Mouse (Mus musculus): ENCODE data around the gene Tmem120b. TPM values are rescaled to one million over a fixed set of nuclear protein-coding genes. Genes with fewer than 3 reads are reported as not detected.

The Tmem120b gene
- polyA plus RNA-seq, 1 experiment from 2014 or later: 14.9 TPM

DNA sequence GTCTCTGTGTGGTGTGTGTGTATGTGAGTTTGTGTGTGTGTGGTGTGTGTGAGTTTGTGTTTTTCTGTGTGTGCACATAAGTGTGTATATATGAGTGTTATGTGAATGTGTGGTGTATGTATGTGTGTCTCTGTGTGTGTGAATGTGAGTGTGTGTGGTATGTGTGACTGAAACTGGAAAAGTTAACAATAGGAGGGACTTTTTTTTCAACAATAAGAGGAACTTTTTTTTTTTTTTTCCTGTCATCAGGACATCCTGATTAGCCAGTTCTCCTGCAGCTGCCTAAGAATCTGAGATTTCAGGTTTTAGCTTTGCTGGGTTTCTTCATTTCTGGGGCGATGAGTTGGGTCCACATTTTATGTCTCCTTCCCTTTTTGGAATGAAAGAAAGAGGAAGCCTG lies 11.4 kb downstream of the Tmem120b start:
- H3K4me1 ChIP-seq (ENCODE audit: control insufficient read depth, insufficient read depth, low read length): peaks cover 17% of the 10 kb centered on the region
- H3K27ac ChIP-seq (ENCODE audit: low read length): peak overlapping the region; percentile 82
- H3K4me2 ChIP-seq (ENCODE audit: low read depth, low read length): peak overlapping the region; percentile 39; the same call in 1 of the 2 replicates
- H3K4me3 ChIP-seq (ENCODE audit: low read length): no peak overlapping the region
- ATAC-seq (replicated peaks; ENCODE audit: extremely low read depth, insufficient read depth, low FRiP score): no peak
- WGBS: 66% methylated on average over 1 of the region's 1 CpGs
- no peak overlapping the region for H3K9ac ChIP-seq (ENCODE audit: low read length)
- H3K9me3 ChIP-seq (replicated peaks; ENCODE audit: control insufficient read depth, low read length): peaks cover 3% of the 10 kb centered on the region; the same call in 1 of the 2 replicates
- H3K27me3 ChIP-seq (ENCODE audit: control insufficient read depth, insufficient read depth, low read length): no peaks in the 10 kb centered on the region
- no peaks in the 10 kb centered on the region for H3K36me3 ChIP-seq (ENCODE audit: control insufficient read depth, insufficient read depth)

DNA sequence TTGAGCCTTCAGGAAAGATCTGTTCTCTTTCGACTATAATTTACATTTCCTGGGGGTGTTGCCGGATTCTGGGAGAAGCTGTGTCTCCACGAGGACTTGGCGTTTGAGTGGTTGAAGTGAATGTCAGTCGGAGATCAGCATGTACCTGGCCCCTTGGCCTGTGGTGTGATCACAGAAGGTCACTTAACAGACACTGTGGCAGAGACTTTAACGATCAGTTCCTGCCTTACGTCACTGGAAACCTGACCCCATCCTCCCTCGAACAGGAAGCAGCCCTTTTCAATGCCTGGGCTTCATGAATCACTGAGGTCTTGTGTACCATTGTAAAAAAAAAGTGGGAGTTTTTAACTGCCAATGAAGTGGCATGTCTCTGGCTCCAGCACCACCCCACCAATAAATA lies 11.8 kb downstream of the Tmem120b start:
- Histone ChIP-seq H3K9me3 (replicated peaks; ENCODE audit: control insufficient read depth, low read length) (peaks cover 3% of the 10 kb centered on the region; the same call in 1 of the 2 replicates), H3K4me3 (ENCODE audit: low read length) (no peak overlapping the region), H3K36me3 (ENCODE audit: control insufficient read depth, insufficient read depth) (no peaks in the 10 kb centered on the region), H3K4me2 (ENCODE audit: low read depth, low read length) (peak overlapping the region; percentile 39; the same call in 1 of the 2 replicates), H3K9ac (ENCODE audit: low read length) (no peak overlapping the region), H3K27me3 (ENCODE audit: control insufficient read depth, insufficient read depth, low read length) (no peaks in the 10 kb centered on the region), H3K4me1 (ENCODE audit: control insufficient read depth, insufficient read depth, low read length) (peaks cover 15% of the 10 kb centered on the region), H3K27ac (ENCODE audit: low read length) (peak overlapping the region; percentile 82)
- ATAC-seq (replicated peaks; ENCODE audit: extremely low read depth, insufficient read depth, low FRiP score): no peak
- 56% methylated on average over 8 of the region's 8 CpGs for WGBS

DNA sequence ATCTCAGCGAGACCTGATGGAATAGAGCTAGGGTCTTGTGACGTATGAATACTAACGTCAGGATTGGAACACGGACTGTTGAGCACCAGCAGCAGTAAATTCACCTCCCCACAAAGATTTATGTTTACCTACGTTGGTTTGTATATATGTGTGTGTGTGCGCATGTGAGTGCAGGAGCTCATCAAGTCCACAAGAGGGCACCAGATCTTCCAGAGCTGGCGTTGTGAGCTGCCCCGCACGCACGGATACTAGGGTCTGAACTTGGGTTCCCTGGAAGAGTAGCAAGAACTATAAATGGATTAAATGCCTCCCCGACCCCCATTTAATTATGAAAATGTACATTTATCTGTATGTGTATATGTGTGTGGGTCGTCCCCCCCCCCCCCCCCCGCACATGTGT lies 12.3 kb downstream of the Tmem120b start:
- ATAC-seq (replicated peaks; ENCODE audit: extremely low read depth, insufficient read depth, low FRiP score): no peak
- Histone ChIP-seq H3K36me3 (ENCODE audit: control insufficient read depth, insufficient read depth) (no peaks in the 10 kb centered on the region), H3K9ac (ENCODE audit: low read length) (no peak overlapping the region), H3K4me3 (ENCODE audit: low read length) (no peak overlapping the region), H3K4me2 (ENCODE audit: low read depth, low read length) (no peak overlapping the region), H3K4me1 (ENCODE audit: control insufficient read depth, insufficient read depth, low read length) (peaks cover 12% of the 10 kb centered on the region), H3K9me3 (replicated peaks; ENCODE audit: control insufficient read depth, low read length) (peaks cover 3% of the 10 kb centered on the region; the same call in 1 of the 2 replicates), H3K27me3 (ENCODE audit: control insufficient read depth, insufficient read depth, low read length) (no peaks in the 10 kb centered on the region), H3K27ac (ENCODE audit: low read length) (no peak overlapping the region)
- WGBS: 95% methylated on average over 12 of the region's 13 CpGs

DNA sequence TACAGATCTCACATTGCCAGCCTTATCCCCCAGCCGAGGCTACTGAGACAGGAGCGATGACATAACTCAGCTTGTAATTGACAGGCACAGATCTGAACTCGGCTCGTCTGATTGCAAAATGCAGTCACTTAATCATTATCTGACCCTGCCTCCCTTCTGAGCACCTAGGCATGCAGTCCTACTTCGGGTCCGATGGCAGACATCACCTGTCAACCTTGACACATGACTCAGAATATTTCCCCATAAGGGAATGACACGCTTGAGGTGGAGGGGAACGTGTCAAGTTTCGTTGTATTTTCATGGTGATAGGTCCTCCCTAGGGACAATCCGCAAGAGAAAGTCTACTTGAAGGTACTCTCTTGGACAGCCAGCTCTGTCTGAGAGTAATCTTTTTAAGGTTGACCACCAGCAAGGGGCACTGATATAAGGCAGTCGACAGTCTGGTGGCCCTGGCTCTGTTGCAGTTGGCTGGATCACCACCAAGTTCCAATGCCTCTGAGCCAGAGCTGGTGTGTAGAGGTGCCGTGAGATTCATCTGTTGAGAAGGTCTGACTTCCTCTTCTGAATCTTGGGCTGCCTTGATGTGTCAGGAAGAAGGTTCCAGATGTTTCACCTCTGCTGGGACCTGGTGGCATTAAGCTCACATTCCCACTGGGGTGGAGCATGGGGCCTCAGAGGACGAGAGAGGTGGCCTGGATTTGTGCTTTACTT lies 15.3 kb downstream of the Tmem120b start:
- Histone ChIP-seq H3K4me3 (ENCODE audit: low read length) (no peak overlapping the region), H3K9me3 (replicated peaks; ENCODE audit: control insufficient read depth, low read length) (peaks cover 3% of the 10 kb centered on the region; the same call in 1 of the 2 replicates), H3K27ac (ENCODE audit: low read length) (no peak overlapping the region), H3K4me2 (ENCODE audit: low read depth, low read length) (no peak overlapping the region), H3K4me1 (ENCODE audit: control insufficient read depth, insufficient read depth, low read length) (peaks cover 4% of the 10 kb centered on the region), H3K9ac (ENCODE audit: low read length) (no peak overlapping the region), H3K36me3 (ENCODE audit: control insufficient read depth, insufficient read depth) (no peaks in the 10 kb centered on the region), H3K27me3 (ENCODE audit: control insufficient read depth, insufficient read depth, low read length) (no peaks in the 10 kb centered on the region)
- ATAC-seq (replicated peaks; ENCODE audit: extremely low read depth, insufficient read depth, low FRiP score): no peak
- WGBS: 46% methylated on average over 13 of the region's 13 CpGs

DNA sequence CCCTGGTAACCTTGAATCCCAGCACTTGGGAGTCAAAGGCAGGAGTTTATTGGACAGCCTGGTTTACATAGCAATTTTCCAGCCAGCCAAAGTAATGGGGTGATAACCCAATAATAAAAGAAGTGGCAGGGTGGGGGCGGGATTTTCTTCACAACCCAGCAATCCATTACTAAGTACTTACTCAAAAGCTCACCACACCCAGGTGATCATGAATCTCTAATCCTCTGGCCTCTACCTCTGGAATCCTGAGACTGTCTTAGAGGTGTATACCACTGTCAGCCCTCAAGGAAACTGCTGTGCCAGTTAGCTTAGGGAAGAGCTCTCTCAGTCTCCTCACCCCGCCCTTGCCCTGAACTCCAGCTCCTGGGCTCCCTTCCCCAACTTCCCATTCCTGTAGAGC lies 18.3 kb downstream of the Tmem120b start:
- Histone ChIP-seq H3K4me3 (ENCODE audit: low read length) (no peak overlapping the region), H3K27ac (ENCODE audit: low read length) (no peak overlapping the region), H3K9me3 (replicated peaks; ENCODE audit: control insufficient read depth, low read length) (0 out of 2 replicates have a peak, but pooled peaks cover 2% of the 10 kb centered on the region), H3K4me1 (ENCODE audit: control insufficient read depth, insufficient read depth, low read length) (peaks cover 4% of the 10 kb centered on the region), H3K4me2 (ENCODE audit: low read depth, low read length) (no peak overlapping the region), H3K9ac (ENCODE audit: low read length) (no peak overlapping the region), H3K27me3 (ENCODE audit: control insufficient read depth, insufficient read depth, low read length) (no peaks in the 10 kb centered on the region), H3K36me3 (ENCODE audit: control insufficient read depth, insufficient read depth) (no peaks in the 10 kb centered on the region)
- 79% methylated on average over 2 of the region's 2 CpGs for WGBS
- ATAC-seq (replicated peaks; ENCODE audit: extremely low read depth, insufficient read depth, low FRiP score): no peak; the same call in 1 of the 2 replicates

DNA sequence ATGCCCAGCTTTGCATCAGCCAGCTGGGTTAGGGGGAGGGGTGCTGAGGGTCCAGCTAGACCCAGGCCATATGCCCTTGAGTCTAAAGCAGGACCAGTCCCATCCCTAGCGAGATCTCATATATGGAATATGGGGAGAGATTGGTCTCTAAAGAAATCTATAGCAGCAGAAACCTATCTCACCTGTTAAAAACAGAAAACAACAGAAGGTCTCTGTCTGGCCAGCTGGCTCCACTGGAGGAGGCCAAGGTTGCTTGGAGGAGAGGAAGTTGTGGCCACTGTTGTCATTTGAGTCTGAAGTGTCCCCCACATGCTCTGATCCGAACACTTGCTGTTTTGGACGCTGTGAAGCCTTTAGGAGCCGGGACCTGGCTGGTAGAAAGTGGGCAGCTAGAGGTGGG lies 20.6 kb downstream of the Tmem120b start:
- H3K9ac ChIP-seq (ENCODE audit: low read length): no peak overlapping the region

DNA sequence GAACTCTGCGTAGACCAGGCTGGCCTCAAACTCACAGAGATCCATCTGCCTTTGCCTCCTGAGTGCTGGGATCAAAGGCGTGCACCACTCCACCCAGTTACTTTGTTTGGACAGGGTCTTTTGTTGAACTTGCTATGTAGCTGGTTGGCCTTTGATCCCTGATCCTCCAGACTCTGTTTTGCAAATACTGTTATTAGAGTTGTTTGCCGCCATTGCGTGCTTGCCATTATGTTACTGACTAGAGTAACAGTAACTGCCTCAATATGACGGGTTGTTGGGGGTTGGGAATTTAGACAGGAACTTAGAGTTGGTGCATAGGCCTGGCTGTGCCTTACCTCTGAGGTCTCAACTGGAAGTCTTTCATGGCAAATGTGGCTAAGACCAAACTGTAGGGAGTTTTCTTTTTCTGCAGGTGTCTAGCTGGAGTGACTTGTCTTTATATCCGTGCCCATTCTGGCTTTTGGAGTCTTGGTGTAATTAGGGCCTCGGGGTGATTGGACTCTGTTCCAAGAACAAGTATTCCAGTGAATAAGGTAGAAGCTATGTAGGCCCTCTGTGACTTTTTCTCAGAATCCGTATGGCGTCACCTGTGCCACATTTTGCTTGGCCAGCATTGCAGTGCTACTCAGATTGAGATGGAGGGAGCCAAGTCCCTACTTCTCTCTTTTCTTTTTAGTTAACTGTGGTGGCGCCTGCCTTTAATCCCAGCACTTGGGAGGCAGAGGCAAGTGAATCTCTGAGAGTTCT lies 22.5 kb downstream of the Tmem120b start:
- 0 out of 2 replicates have a peak, but pooled peaks cover 2% of the 10 kb centered on the region for H3K9me3 ChIP-seq (replicated peaks; ENCODE audit: control insufficient read depth, low read length)
- peaks cover 3% of the 10 kb centered on the region for H3K4me1 ChIP-seq (ENCODE audit: control insufficient read depth, insufficient read depth, low read length)
- ATAC-seq (replicated peaks; ENCODE audit: extremely low read depth, insufficient read depth, low FRiP score): no peak
- no peak overlapping the region for H3K4me2 ChIP-seq (ENCODE audit: low read depth, low read length)
- no peak overlapping the region for H3K9ac ChIP-seq (ENCODE audit: low read length)
- WGBS: 87% methylated on average over 10 of the region's 10 CpGs
- no peak overlapping the region for H3K4me3 ChIP-seq (ENCODE audit: low read length)
- no peaks in the 10 kb centered on the region for H3K36me3 ChIP-seq (ENCODE audit: control insufficient read depth, insufficient read depth)
- no peaks in the 10 kb centered on the region for H3K27me3 ChIP-seq (ENCODE audit: control insufficient read depth, insufficient read depth, low read length)
- no peak overlapping the region for H3K27ac ChIP-seq (ENCODE audit: low read length)

More for the DNA sequence above, 20.6 kb downstream of the Tmem120b start:
- Histone ChIP-seq H3K4me2 (ENCODE audit: low read depth, low read length) (no peak overlapping the region), H3K4me1 (ENCODE audit: control insufficient read depth, insufficient read depth, low read length) (peaks cover 4% of the 10 kb centered on the region), H3K9me3 (replicated peaks; ENCODE audit: control insufficient read depth, low read length) (0 out of 2 replicates have a peak, but pooled peaks cover 2% of the 10 kb centered on the region), H3K27ac (ENCODE audit: low read length) (no peak overlapping the region), H3K27me3 (ENCODE audit: control insufficient read depth, insufficient read depth, low read length) (no peaks in the 10 kb centered on the region), H3K4me3 (ENCODE audit: low read length) (no peak overlapping the region), H3K36me3 (ENCODE audit: control insufficient read depth, insufficient read depth) (no peaks in the 10 kb centered on the region)
- no peak for ATAC-seq (replicated peaks; ENCODE audit: extremely low read depth, insufficient read depth, low FRiP score)
- WGBS: 95% methylated on average over 4 of the region's 4 CpGs

DNA sequence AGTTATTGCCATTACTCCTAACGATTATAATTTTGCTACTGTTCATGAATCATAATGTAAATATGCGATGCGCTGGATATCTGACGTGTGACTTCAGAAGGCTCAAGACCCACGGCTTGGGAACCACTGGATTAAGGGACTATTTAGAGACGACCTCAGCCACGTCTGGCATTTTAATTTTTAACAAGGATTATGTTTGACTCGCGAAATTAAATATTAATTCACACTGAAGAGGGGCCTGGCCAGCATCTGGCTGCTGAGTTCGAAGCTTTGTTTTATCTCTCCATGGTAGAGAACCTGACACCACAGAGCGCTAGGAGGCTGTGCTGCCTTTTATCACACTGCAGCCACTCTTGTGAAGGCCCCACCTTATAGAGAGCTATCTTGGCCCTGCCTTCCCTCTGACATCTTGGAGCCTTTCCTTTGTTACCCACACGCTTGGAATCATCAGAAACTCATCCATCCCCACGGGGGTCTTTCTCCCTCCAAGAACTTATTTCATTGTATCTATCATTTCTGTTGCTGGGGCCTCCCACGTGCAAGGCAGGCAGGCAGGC lies 24.9 kb downstream of the Tmem120b start:
- 70% methylated on average over 14 of the region's 14 CpGs for WGBS

More for the DNA sequence above, 24.9 kb downstream of the Tmem120b start:
- no peak overlapping the region for H3K4me3 ChIP-seq (ENCODE audit: low read length)
- H3K36me3 ChIP-seq (ENCODE audit: control insufficient read depth, insufficient read depth): no peaks in the 10 kb centered on the region
- ATAC-seq (replicated peaks; ENCODE audit: extremely low read depth, insufficient read depth, low FRiP score): no peak
- no peaks in the 10 kb centered on the region for H3K4me1 ChIP-seq (ENCODE audit: control insufficient read depth, insufficient read depth, low read length)
- no peak overlapping the region for H3K9ac ChIP-seq (ENCODE audit: low read length)
- no peak overlapping the region for H3K27ac ChIP-seq (ENCODE audit: low read length)
- H3K27me3 ChIP-seq (ENCODE audit: control insufficient read depth, insufficient read depth, low read length): no peaks in the 10 kb centered on the region
- 0 out of 2 replicates have a peak, but pooled peaks cover 2% of the 10 kb centered on the region for H3K9me3 ChIP-seq (replicated peaks; ENCODE audit: control insufficient read depth, low read length)
- H3K4me2 ChIP-seq (ENCODE audit: low read depth, low read length): no peak overlapping the region

Data from heart, embryonic 16.5 days (tissue).